Mouse (Mus musculus): Measurements from ENCODE around the gene Nr1d1.

Gene Nr1d1

DNA sequence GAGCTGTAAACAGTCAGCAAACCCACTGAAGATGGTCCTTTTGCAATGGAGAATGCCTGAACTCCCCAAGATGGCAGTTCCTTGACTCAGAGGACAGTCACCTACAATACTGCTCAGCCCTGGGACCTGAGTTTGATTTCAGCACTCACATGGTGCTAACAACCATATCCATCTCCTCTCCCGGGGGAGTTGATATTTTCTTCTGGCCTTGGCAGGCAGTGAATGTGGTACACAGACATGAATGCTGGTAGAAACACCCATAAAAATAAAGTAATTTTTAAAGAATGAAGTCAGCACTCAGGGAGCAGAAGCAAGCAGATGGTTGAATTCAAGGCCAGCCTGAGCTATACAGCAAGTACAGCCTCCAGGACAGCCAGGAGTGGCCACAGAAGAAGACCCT lies 39.0 kb downstream of the Nr1d1 start:
- WGBS: 50% methylated on average over 1 of the region's 1 CpGs

DNA sequence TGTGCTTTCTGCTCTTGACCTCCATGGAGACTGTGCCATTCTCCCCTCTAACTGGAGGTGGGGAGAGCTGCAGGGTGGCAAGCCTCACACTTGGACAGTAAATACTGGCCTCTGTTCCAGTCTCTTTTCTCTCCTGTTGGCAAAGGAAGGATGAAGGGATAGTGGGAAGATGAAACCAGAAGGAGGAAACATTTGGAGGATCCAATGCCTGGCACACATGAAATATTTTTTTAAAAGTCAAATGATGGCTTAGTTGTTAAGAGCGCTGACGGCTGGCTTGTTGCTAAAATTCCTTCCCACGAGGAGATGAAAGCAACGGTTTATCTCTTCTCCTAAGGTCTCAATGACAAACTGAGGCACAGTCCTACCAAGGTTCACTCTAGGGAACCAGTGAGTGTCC lies 40.0 kb downstream of the Nr1d1 start:
- WGBS: 52% methylated on average over 4 of the region's 4 CpGs

DNA sequence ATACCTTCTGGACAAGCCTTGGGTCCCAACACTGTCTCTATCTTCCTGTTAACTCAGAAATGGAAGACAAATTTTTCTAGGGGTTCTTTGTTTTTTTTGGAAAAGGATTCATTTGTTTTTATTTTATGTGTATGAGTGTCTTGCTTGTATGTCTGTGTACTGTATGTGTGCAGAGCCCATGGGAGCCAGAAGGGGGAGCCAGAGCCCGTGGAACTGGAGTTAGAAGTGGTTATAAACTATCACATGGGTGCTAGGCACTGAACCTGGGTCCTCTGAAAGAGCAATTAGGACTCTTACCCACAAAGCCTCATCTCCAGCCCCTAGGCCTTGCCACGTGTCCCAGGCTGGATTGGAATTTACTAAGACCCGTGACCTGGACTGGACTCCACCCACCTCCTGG lies 41.1 kb downstream of the Nr1d1 start:
- WGBS: 78% methylated on average over 3 of the region's 3 CpGs

DNA sequence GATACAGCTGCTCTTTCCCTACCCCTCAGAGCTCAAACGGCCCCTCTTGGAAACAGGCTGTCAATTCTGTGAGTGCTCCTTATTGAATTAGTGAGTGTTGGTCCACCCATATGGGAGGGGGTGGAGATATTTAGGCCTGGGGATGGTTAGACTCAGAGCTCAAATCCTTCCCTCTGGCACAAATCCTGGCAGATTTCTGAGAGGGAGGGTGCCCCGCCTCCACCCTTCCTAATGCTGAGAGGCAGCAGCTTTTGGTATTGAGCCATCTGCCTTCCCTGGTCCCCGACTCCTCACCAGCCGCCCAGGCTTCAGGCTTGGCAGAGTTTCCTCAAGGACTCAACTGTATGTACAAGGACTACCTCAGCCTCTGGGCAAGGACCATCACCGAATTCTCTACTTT lies 44.0 kb downstream of the Nr1d1 start:
- 18% methylated on average over 5 of the region's 5 CpGs for WGBS

DNA sequence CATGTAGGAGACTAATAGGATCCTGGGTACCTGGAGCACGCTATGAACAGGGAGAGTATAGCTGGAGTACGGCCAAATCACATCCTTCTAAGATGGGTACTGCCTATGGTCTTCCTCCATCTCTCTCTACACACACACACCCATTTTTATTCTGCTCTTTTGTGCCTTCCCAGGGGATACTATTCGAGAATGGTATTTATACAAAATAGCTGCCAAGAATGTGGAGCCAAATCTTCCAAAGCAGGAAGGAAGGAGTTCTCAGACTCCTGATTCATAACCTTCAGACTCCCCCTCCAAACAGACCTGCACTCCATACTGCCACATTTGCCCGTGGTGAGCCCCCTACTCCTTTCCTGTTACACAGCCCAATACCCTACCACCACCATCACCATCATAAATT lies 44.4 kb downstream of the Nr1d1 start:
- 33% methylated on average over 4 of the region's 4 CpGs for WGBS

DNA sequence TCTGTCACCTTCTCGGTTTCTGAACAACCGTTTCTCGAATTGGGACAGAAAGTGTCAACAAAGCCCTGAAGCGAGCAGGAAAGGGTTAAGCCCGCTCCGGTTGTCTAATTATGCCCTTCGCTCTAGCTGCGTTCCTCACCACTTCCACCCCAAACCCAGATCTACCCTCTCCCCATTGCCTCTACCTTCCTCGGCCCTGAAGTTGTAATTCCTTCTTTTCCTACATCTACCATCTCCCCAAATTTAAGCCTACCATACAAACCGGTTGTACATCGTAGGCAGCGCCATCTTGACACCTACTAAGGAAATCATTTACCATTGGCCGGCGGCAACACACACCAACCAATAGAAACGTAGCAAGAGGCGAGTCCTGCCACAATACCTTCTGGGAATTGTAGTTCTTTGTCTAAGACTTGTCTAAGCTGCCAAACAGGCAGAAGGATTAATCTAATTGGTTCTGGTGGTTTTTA lies 46.0 kb downstream of the Nr1d1 start, which contains the start of gene Med24:
TSS of gene Med24 (minus strand) at position 317 of the 470 bp plus-strand sequence.
- under 1% methylated on average over 16 of the region's 16 CpGs for WGBS

DNA sequence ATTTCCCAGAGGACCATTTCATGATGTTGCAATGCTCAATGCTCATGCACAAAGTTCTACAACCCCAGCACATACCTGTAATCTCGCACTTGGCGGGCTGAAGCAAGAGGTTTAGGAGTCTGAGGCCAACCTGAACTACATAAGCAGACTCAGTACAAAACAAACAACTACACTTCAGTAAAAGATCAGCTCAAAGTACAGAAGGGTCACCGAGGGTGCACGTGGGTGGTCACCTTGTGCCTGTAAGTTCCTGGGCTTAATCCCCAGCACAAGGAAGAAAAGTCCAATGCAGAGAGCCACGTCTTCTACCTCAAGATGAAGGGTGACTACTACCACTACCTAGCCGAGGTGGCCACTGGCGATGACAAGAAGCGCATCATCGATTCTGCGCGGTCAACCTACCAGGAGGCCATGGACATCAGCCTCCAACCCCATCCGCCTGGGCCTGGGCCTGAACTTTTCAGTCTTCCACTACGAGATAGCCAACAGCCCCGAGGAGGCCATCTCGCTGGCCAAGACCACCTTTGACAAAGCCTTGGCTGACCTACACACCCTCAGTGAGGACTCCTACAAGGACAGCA lies 49.1 kb downstream of the Nr1d1 start:
- WGBS: 93% methylated on average over 15 of the region's 15 CpGs

DNA sequence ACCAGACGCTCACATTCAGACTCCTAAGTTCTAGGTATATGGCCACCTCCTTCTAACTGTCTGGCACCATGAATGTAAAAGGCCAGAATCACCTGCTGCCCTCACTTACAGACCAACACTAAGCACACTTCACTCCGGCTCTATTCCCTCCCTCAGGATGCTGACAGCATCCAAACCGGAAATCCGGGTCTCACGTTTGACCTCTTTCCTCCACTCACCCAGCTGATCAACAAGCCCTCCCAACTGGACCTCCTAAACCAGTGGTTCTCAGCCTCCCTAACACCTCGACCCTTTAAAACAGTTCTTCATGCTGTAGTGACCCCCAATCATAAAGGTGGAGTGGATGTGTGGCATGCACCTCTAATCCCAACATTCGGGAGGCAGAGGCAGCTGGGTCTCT lies 52.0 kb downstream of the Nr1d1 start:
- WGBS: 74% methylated on average over 7 of the region's 7 CpGs

DNA sequence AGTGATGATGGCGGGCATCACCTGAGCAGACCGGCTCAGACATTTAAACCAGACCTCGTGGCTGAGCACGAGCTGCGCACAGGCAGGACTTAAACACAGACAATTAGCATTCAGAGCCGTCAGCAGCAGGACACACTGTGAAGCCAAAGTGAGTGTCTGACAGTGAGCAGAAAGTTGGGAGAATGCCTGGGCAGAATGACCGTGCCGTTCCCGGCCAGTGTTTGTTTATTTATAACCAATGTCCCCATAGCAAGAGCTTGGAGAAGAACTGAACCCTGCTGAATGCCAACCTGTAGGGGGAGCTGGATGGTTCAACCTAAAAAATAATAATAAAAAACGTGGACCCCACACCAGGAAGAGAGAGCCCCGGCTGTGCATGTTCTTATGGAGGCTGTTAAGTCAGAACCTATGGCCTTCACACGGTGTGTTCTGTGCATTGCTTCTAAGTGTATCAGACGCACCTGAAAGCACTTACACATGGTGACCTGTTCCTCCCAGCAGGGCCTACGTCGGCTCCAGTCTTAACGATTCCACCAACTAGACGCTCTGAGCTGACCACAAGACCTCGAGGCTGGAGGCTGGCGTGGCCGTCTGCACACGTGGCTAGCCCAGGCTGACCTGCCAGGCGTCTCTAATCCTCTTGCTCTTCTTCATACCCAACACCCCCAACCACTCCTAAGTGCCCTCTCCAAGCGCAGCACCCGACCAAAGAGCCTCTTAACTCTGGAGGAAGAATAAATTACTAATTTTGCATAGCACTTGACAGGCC lies 53.5 kb downstream of the Nr1d1 start:
- WGBS: 50% methylated on average over 24 of the region's 24 CpGs

DNA sequence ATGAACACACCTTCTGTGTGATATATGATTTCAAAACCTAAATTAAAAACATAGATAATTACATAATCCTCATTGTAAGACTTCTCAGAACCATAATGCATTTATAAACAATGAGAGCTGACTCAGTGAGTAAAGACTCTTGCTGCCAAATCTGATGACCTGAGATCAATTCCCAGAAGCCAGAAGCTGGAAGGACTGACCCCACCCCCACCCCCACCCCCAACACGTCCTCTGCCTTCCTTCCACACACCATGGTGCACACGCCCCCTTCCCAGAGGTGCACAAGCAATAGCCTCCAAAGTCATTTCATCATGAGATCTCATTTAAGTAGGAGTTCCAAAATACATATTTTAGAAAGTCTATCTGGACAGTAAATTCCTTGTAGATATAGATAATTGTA lies 54.4 kb downstream of the Nr1d1 start:
- WGBS: 57% methylated on average over 2 of the region's 2 CpGs
